Mouse (Mus musculus) cerebellum, adult 9-11 months (tissue): Measurements from ENCODE around the gene Cux1.

ENCODE experiments used
- DNase-seq: peaks from one replicate; pipeline ENCODE4 v3.0.0; 2022

The Cux1 gene

DNA sequence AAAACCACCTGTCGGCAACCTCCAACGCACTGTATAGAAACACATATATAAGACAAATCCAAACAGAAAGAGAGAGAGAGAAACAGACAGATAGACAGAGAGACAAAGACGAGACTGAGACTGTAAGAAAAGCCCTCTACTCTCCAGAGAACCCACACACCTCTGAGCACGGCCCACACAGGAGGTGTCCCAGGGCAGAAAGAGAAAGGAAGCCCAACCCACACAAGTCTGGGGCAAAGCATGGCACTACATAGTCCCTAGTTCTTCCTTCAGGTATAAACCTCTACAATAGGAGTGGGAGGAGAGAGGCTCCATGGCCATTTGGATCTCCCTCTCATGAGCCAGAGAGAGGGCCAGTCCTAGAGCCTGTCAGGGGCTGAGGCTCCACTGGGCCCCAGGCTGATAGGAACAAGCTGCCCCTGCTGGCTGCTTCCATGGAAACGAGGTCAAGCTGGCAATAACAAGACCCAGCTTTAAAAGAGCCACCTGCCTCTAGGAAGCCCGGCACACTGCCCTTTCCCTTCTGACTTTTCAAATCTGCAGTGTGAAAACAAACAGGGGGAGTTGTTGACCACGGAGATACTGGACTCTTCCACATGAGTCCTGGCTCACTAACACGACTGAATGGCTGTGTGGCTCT, 99.8 kb downstream of the Cux1 start:
- DNase-seq: peak; percentile 90

DNA sequence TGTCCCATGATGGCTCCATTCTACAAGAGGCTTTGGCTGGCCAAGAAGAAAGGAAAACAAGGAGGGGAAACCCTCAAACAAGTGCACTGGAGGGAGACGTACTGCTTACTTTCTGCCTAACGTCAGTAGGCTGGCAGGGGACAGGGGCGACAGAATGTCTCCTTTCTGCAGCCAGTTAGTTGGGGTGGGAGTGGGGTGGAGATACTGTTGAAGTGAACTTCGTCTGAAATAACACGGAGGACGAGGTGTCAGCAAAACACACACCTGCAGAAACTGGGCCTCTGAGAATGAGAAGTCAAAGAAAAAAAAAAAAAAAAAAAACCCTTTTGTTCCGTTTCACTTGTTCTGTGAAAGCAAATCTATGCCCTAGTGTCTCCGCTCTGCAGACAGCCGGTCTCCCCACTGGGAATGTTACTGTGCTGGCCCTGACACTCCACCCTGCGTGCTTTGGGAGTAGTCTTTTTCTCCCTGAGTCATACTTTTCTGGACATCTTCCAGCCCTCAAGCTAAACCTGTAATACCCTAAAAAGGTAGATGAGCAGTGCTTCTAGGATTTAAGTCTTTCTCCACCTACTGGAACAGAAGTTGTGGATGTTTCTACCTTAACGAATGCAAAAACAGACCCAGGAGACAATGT, 101.4 kb downstream of the Cux1 start:
- peak; percentile 70 for DNase-seq

DNA sequence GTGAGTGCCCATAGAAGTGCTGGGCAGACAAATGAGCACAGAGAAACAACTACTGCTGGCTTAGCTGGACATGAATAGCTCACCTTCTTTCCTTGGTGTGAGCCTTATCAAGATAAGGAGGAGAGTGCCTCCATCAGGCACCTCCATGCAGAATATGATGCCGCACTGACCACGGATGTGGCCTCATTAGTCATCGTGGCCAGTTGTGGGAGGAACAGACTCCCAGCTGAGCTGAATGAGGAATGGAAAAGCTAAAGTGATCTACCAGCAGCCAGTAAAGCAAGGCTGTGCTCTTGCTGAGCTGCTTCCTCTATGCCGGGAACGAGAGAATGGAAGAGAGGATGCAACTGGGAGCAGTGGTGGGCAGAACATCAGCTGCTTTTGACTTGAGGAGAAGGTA, 101.9 kb downstream of the Cux1 start:
- DNase-seq: no peak

DNA sequence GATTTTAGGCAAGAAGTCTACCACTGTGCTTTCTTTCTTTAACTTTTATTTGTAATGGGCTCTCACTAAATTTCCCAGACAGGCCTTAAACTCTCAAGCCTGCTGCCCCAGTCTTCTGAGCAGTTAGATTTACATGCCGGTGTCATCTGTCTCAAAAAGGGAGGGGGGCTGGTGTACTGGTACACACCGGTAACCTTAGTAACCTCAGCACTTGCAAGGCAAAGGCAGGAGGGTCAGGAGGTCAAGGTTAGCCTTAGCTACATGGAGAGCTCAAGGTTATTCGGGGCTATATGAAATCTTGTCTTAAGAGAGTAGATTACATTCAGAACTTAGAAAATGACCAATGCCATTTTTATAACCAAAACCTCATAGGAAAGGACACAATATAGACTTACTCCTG, 102.4 kb downstream of the Cux1 start:
- no peak for DNase-seq

DNA sequence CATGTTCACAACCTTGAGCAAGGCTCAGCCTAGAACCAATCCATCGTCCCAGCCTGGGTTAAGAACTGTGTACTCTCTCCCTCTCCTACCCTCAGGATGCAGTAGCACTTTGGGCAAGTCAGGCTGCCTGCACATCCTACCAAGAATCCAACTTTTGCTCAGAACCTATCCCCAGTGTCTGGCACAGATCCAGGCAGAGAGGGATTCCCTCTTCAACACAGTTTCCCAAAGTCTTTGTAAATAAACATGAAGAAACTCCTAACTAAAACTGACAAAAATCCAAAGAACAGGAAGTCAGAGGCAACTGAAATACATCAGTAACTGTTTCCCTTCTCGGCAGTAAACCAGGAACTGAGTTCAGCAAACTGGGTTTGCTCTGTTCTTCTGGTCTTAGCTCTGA, 103.2 kb downstream of the Cux1 start:
- no peak for DNase-seq

DNA sequence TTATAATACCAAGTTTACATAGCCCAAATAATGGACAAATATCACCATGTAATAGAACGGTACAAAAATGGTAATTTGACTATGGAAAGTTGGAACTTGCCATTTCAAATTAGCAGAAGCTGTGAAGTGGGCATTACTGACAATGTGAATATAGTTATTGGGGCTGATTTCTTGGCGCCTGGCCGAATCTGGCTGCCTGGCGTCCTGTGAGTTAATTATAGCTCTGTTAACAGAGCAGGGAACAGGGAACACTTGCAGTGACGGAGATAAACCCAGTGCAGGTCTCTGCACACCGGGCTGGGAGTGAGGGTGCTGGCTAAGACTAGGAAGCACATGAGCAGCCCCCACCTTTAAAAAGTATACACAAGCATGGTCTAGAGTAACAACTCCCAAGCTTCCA, 104.7 kb downstream of the Cux1 start:
- DNase-seq: peak; percentile 72

DNA sequence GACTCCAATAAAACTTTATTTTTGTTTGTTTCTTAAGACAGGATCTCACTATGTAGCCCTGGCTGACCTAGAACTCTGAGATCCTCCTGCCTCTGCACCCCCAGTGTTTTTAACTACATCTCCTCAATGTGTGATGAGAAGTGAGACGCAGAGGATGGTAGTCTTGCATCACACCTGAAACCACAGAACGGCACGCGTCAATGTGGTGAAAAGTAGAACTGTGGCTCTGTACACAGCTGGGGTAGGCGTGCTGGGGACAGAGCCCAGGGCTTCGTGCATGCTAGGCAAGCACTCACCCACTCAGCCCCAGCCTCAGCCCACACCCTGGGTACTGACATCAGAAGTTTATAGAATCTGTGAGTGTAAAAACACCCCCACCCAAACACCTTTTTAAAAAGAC, 107.4 kb downstream of the Cux1 start:
- DNase-seq: no peak

DNA sequence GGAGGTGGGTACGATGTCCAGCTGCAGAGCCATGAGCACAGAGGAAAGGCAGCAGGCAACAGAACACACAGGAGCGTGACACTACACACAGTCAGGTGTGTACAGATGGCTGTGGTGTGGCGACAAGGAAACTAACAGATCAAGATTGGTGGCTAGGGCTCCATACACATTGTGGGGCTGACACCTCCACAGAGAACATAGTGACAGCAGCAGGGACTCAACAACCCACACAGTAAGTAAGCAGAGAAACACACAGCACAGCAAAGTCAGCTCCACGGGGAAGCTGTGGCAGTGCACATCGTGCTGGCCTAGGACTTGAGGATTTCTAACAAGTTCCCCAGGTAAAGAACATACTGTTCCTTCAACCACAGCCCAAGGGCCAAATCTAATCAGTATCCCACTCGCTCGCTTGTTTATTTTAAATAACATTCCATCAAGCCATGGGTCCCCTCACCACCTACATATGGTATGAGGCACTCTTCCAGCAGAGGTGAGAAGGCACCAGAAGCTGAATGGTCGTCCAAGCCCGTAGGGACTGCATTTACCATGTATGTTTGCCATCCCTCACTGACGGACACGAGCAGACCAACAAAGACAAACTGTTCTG, 108.3 kb downstream of the Cux1 start:
- DNase-seq: no peak

DNA sequence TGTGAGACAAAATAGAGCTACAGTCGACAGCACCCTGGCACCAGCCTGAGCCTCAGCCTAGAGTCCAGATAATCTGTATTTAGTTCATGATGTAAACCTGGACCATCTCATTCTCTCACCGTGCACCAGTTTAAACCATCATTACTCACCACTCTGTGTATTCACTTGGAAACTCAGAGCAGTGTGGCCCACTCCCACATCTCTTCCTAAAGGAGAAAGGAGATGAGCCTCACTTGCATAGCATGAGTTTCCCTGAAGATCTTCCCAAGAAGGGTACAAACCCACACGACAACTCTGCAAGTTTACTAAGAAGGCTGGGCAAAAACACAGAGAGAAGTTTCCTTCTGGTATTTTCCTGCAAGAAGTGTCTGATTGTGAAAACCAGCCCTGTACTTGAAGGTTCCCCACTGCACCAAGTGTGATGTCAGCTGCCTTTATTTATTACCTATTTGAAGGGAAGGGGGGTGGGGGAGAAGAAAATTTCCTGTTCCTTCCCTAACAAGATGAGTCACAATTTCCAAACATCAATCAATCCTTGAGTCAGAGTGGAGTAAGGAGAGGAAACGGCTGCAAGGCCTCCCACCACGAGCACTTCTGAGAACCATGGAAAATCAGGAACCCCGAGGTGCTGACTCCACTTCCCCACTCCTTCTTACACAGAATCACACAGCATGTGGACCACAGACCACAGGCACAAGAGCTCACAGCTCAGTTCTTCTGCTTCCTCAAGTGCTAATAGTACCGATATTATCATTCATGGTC, 109.0 kb downstream of the Cux1 start:
- no peak for DNase-seq

DNA sequence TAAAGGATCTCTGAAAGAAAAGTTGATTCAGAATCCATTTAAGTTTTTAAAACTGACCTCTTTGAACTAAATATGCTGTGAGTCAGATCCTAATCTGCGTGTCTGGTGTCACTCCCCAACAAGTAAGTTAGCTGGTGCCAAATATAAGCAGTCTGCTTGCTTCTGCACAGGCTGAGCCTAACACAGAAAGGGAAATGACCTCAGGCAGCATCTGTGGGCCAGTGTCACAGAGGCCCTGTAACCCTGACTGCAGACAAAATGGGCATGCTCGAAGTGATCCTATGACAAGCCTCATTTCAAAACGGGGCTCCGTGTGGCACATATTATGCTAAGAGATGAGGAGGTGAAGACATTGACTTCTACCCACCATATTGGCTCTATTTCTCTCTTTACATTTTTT, 110.9 kb downstream of the Cux1 start:
- no peak for DNase-seq

DNA sequence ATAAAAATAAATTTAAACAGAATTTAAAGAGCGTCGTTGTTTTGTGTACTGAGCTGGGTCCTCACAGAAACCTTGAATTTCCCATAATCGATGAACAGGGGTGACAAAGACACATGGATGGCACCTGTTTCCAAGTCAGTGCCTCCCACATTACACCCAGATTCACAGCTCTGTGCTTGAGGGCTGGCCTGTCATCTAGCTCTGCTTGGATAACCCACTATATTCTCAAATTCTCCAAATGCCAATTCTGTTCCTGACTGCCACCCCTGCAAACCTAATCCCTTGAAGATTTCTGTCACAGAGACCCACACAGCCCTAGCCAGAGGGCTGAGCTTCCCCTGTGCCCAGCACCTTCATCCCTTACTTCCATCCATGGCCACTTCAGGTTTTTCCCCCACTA, 114.6 kb downstream of the Cux1 start:
- DNase-seq: no peak

DNA sequence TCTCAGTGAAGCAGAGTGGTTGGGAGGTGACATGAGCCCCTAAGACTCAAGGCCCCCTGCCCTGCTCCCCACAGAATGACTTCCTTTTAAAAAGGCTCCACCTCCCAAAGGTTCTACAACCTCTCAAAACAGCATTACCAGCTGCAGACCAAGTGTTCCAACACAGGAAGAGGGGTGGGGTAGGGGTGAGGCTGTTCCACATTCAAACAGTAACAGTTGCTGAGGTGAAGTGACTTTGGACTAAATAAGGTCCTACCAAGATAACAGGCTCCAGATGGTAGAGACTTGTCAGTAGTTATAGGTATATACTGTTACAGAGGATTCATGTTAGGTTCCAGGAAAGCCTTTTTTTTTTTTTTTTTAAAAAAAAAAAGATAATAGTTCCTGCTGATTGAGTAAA, 117.5 kb downstream of the Cux1 start:
- no peak for DNase-seq

DNA sequence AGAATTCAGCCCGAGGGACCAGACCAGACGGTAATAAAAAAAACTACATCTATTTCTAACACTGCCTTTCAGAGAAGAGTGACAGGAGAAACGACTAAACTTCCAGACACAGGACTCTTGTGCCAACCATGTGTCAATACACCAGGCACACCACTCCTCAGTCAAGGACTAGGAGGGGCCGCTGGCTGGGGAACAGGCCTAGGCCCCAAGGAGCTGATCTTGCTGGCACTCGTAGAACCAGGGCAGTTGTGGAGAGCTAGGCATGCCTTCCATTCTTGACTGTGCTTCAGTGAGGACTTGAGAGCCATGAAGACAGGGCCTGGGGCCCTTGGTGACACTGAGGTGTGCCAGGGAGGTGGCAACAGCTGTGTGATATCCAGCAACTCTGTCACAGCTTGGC, 121.3 kb downstream of the Cux1 start:
- DNase-seq: no peak

DNA sequence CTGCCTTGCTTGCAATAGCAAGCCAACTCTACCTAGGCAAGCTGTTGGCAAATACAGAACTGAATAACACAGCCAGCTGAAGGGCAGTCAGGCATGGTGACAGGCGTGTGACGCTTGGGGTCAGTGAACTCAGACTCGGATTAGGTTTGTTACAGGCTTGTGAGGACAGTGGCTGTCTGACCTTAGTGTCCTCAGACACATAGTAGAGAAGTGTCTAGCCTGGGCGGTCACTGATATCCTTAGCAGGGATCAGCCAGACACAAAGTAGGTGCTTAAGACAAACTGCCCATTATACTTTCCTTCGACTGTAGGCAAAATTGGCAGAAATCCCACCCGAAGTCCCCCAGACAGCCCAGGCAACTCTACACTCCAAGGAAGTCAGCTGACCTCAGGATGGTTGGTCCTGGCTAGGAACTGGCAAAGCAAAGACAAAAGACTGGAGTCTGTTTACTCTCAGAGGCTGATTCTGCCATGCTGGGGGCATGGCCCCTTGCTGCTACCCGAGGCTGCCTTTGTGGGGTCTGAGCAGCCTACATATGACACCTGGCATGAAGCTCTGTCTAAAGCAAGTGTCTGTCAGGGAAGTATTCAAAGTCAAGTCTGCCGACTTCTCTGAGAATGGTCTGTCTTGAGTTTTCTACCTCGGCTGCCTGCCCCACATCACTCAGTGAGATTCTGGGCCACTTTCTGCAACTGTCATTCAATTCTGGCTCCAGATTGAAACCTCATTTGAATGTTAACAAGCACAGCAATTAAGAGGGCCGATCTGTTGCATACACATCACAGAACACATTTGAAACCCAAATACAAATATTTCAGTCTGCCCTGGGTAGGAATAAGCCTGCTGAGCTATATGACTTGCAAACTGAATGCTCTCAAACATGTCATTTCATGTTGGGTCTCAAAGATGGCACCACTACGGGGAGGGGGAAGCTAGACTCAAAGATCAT, 124.8 kb downstream of the Cux1 start:
- no peak for DNase-seq

DNA sequence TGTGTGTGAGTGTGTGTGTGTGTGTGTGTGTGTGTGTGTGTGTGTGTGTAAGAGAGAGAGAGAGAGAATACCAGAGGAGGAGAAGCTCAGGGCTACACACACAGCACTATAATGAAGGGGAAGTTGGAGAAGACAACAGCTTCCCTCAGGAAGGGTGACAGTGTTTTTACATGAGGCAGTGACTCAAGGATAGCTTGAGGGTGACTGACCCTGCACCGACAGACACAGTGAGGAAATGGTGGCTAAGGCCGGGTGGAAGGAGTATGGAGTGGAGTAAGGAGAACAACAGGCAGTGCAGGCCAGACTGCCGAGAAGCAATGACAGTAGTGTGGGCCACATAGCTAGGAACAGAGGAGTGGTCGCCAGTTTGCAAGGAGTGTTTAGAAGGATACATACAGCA, 137.6 kb downstream of the Cux1 start:
- no peak for DNase-seq

DNA sequence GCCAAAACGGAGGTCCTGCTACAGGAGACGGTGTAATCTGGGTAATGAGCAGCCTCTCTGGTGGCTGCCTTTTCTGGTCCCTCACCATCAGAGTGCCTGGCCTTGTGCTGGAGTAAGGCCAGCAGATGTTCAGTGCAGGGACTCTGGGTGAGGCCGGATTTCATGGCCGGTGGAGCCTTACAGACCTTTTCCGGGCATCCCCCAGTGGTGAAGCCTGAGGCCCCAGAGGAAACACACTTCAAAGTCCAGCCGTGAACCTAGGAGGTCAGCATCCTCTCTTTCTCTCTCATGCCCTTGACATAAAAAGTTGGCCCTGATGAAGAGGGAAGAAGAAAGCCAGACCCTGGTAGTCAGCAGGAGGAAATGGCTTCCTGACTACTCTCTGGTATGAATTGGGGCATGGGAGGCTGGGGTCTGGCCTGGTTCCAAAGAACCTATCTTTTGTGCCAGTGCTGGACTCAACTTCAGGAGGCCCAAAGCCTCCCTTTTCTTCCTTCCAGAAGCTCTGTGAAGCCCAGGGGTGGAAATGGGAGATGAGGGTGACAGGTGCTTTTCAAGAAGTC, 138.7 kb downstream of the Cux1 start:
- peak; percentile 34 for DNase-seq

DNA sequence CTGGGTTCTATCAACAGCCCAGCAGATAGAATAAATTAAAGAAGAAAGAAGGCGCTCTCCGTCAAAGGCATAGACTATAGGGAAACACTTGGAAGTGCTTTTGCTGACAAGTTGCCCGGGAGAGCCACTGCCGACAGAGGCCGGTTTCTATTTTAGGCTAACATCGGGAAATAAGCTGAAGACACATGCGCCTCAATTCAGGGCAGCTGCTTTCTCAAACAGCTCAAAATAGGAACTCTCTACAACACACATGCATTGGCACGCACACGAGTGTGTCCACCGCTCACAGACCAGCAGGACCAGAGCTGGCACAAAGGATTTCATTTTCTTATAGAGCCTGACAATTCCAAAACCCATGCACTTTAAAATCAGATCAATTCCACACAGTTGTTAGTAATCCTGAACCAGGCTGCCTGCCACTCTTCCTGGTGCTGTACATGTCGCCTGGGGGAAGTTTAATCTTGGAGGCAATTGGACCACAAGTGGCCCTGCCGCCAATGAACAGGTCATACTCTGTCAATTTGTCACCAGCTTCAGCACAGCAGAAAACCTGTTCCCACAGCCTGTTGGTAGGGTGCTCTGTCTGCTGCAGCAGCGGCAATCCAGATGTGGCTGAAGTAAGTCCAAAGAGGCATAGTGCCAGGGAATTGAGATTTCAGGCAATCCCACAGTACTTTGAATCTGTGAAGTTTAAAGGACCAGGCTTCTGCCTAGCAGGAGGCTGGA, 139.4 kb downstream of the Cux1 start:
- DNase-seq: no peak

DNA sequence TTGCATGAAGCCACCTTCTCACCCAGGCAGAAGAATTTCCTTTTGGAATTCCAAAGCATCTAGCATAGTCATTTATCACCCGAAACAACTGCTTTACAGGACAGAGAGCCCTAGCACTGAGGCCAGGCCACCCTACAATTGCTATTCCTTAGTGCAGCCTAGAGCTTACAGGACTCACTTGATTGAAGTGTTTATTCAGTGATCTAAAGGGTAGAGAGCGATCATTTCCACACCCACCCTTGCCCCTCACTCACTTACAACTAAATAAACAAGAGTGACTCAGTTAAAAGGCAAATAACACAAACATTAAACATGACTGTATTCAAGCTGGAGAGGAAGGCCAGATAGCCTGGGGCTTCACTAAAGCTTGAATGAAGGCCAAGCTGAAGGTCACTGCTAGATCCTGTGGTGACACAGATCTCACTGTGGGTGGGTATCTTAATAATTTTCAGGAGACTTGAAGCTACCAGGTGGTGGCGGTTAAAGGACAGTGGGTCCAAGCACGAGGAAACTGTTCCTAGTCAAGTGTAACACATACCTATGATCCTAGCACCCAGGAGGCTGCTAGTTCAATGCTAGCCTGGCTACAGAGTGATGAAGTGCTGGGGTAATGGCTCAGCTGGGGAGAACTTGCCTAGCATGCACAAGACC, 140.0 kb downstream of the Cux1 start:
- peak; percentile 25 for DNase-seq

DNA sequence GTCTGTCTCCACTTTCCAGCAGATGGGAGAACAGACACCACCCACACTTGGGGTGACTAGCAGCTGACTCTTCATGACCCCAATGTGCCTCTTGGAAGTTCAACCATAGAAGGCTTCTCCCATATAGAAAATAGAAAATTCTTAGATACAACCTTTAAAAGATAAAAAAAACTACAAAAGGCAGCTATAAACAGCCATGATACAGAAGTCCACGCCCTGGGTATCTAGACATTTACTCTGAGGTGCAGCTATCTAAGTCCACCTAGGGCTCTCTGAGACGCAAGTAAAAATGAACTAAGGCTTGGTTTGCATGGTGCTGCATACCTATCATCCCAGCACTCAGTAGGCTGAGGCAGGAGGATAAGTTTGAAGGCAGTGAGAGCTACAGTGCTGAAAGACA, 144.3 kb downstream of the Cux1 start:
- DNase-seq: no peak

DNA sequence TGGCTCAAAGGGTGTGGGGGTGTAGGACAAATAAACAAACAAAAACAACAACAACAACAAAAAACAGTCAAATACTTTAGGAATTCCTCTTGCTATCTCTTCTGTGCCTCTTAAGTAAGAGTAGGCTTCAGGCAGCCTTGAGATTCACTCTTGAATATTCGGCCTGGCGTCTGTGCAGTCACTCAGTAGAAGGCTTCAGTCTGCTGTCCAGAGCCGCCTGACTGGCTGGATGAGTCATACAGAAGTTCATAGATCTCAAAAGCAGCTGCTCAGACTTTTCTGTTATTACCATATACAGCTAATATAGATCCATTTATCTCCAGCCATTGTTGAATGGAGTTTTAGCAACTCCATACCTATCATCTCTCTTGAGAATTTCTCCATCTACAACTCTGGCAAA, 145.4 kb downstream of the Cux1 start:
- DNase-seq: no peak

DNA sequence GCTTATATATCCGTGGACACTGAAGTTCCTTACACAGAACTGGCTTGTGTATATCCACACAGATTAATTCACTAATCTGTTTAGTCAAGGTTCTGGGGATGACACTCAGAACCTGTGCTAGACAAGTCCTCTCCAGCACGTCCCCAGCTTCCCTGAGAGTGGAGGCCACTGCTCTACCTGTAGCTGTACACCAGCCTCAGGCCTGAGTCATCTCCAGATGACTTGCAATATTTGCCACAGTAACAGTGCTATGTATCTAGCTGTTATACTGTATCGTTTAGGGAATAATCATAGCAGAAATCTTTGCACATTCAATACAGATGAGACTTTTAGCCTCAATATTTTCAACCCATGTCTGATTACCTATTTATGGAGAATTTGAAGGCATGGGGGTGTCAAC, 146.0 kb downstream of the Cux1 start:
- no peak for DNase-seq
